Mouse (Mus musculus) heart, postnatal 14 days (tissue): Measurements from ENCODE around the gene Phf23. TPM values are rescaled to one million over a fixed set of nuclear protein-coding genes. Genes with fewer than 3 reads are reported as not detected.

Experiments used
- DNase-seq, 2 experiments: peaks; one replicate each; pipeline ENCODE4 v3.0.0; 2021 to 2022
- intact Hi-C: fragments of 180-260 bp; cut with DNase I; formaldehyde crosslinking; loops from one replicate; pipeline ENCODE4 v1.15.1; 2025
- microRNA-seq, 2 experiments: library from miRNA; unstranded; fragments of <30 nt; microRNA quantifications; one replicate each; pipeline ENCODE4 v1.2.0; 2021 to 2022
- total RNA-seq, 2 experiments: library from RNA; stranded (reverse); gene quantifications; 2 replicates each; pipeline ENCODE4 v1.2.3; 2021

Phf23 gene
- total RNA-seq, 2 experiments from 2014 or later, result 27.4 to 31.5 TPM

GRCm38 (mm10) chr11:70042309-70043085 lies 46.9 kb downstream of the Phf23 start:
- no peak for DNase-seq

GRCm38 (mm10) chr11:70043665-70044064 lies 48.1 kb downstream of the Phf23 start:
- DNase-seq, result no peak
- intact Hi-C loops, result no loop called here

More at GRCm38 (mm10) chr11:70042309-70043085, 46.9 kb downstream of the Phf23 start:
- intact Hi-C loops, result no loop called here

- DNase-seq, result no peak
- intact Hi-C loops, result no loop called here
Observed at GRCm38 (mm10) chr11:70045435-70045834, 49.9 kb downstream of the Phf23 start.

- intact Hi-C loops, result no loop called here
- DNase-seq, result no peak
Observed at GRCm38 (mm10) chr11:70049366-70049765, 53.8 kb downstream of the Phf23 start.

Small RNA genes lying within 50 kb of the gene (microRNA-seq; reads per million reads assigned to microRNA genes)
- 0 reads per million in 2 experiments for gene Gm44349
- gene Mir324, result 2,686 to 11,995 reads per million in 2 experiments

Other genes starting within 250 kb of the Phf23 start
- gene Polr2a, start 237.1 kb upstream of the Phf23 start, total RNA-seq, result 10 to 100 TPM; 35.6 to 37.5 TPM
- under 1 TPM in 1 of 2 experiments, not detected in 1; 0.12 TPM for gene Slc35g3, start 233.8 kb upstream of the Phf23 start, total RNA-seq
- gene Zbtb4, start 229.9 kb upstream of the Phf23 start, total RNA-seq, result 10 to 100 TPM; 36.5 to 43.3 TPM
- gene Chrnb1, start 199.8 kb upstream of the Phf23 start, total RNA-seq, result 1 to 10 TPM; 5.4 to 6.0 TPM
- 1 to 10 TPM; 2.6 to 2.8 TPM for gene Fgf11, start 193.9 kb upstream of the Phf23 start, total RNA-seq
- gene Tmem102, start 190.2 kb upstream of the Phf23 start, total RNA-seq, result under 1 TPM; 0.54 to 0.65 TPM
- not detected for gene Gm39566, start 180.5 kb upstream of the Phf23 start, total RNA-seq
- gene Spem2, start 177.3 kb upstream of the Phf23 start, total RNA-seq, result not detected
- gene Spem1, start 173.6 kb upstream of the Phf23 start, total RNA-seq, result not detected
- 10 to 100 TPM in 1 of 2 experiments, 1 to 10 TPM in 1; 7.9 to 10.4 TPM for gene Nlgn2, start 158.0 kb upstream of the Phf23 start, total RNA-seq
- 100 to 1,000 TPM; 134 to 138 TPM for gene Tmem256, start 157.3 kb upstream of the Phf23 start, total RNA-seq
- gene Plscr3, start 149.4 kb upstream of the Phf23 start, total RNA-seq, result 10 to 100 TPM; 34.0 to 35.9 TPM
- under 1 TPM in 1 of 2 experiments, not detected in 1; 0.24 TPM for gene Tnk1, start 137.0 kb upstream of the Phf23 start, total RNA-seq
- not detected for gene Tmem95, start 117.8 kb upstream of the Phf23 start, total RNA-seq
- gene Kctd11, start 114.4 kb upstream of the Phf23 start, total RNA-seq, result 1 to 10 TPM; 3.1 to 3.8 TPM
- 1 to 10 TPM; 2.3 to 6.8 TPM for gene Acap1, start 100.2 kb upstream of the Phf23 start, total RNA-seq
- gene 2810408A11Rik, start 94.8 kb upstream of the Phf23 start, total RNA-seq, result 1 to 10 TPM in 1 of 2 experiments, under 1 TPM in 1; 0.95 to 1.1 TPM
- gene Neurl4, start 94.7 kb upstream of the Phf23 start, total RNA-seq, result 10 to 100 TPM; 43.5 to 45.8 TPM
- 10 to 100 TPM; 28.8 to 30.6 TPM for gene Gps2, start 81.9 kb upstream of the Phf23 start, total RNA-seq
- 100 to 1,000 TPM; 434 to 455 TPM for gene Eif5a, start 73.8 kb upstream of the Phf23 start, total RNA-seq
- gene Ybx2, start 60.0 kb upstream of the Phf23 start, total RNA-seq, result 10 to 100 TPM; 14.4 to 21.8 TPM
- gene Slc2a4, start 47.6 kb upstream of the Phf23 start, total RNA-seq, result 100 to 1,000 TPM; 206 to 234 TPM
- gene Cldn7, start 31.0 kb upstream of the Phf23 start, total RNA-seq, result under 1 TPM in 1 of 2 experiments, not detected in 1; 0.48 TPM
- gene Ctdnep1, start 14.6 kb upstream of the Phf23 start, total RNA-seq, result 100 to 1,000 TPM; 143 to 147 TPM
- gene Elp5, start 13.3 kb upstream of the Phf23 start, total RNA-seq, result 10 to 100 TPM; 52.4 to 59.0 TPM
- gene Gabarap, start 4.6 kb upstream of the Phf23 start, total RNA-seq, result 100 to 1,000 TPM; 249 to 257 TPM
- 1 to 10 TPM; 7.2 to 9.2 TPM for gene Dvl2, start 4.8 kb downstream of the Phf23 start, total RNA-seq
- gene Acadvl, start 19.6 kb downstream of the Phf23 start, total RNA-seq, result 1,000 to 10,000 TPM; 1,350 to 1,353 TPM
- 10 to 100 TPM; 10.4 to 11.2 TPM for gene Dlg4, start 21.2 kb downstream of the Phf23 start, total RNA-seq
- not detected for gene Asgr1, start 58.3 kb downstream of the Phf23 start, total RNA-seq
- gene Asgr2, start 96.9 kb downstream of the Phf23 start, total RNA-seq, result under 1 TPM in 1 of 2 experiments, not detected in 1; 0.45 TPM
- 1 to 10 TPM; 2.2 to 2.7 TPM for gene Mgl2, start 134.6 kb downstream of the Phf23 start, total RNA-seq
- 1 to 10 TPM; 1.7 to 2.2 TPM for gene Clec10a, start 160.4 kb downstream of the Phf23 start, total RNA-seq
- under 1 TPM; 0.76 to 0.90 TPM for gene Slc16a11, start 217.0 kb downstream of the Phf23 start, total RNA-seq
- 1 to 10 TPM; 4.2 to 5.8 TPM for gene Slc16a13, start 225.3 kb downstream of the Phf23 start, total RNA-seq
- 10 to 100 TPM; 26.1 to 32.5 TPM for gene Bcl6b, start 234.0 kb downstream of the Phf23 start, total RNA-seq
- 10 to 100 TPM; 34.7 to 38.4 TPM for gene 0610010K14Rik, start 242.1 kb downstream of the Phf23 start, total RNA-seq
- 1 to 10 TPM; 3.1 to 3.2 TPM for gene Gm21988, start 244.1 kb downstream of the Phf23 start, total RNA-seq
- gene Rnasek, start 244.1 kb downstream of the Phf23 start, total RNA-seq, result 10 to 100 TPM; 89.0 to 96.3 TPM